Mouse (Mus musculus): ENCODE measurements around the gene Mettl1.

- TF ChIP-seq CTCF (IDR thresholded peaks at IDR 0.05; ENCODE audit: control insufficient read depth, insufficient read depth, low read length) = no peak
- TF ChIP-seq POLR2A (IDR thresholded peaks at IDR 0.05; ENCODE audit: borderline replicate concordance, control insufficient read depth, low read depth, low read length) = no peak
These were observed 37.9 kb upstream of the Mettl1 start for GRCm38 (mm10) chr10:127003334-127003733.
